Mouse (Mus musculus) embryonic facial prominence, embryonic 13.5 days (tissue): ENCODE measurements around the gene Gbp9. TPM values are rescaled to one million over a fixed set of nuclear protein-coding genes. Genes with fewer than 3 reads are reported as not detected.
"Not testable (repeated sequence)": the region's sequence is repeated elsewhere in the genome, so short reads cannot be mapped to it uniquely, and the experiment has no call there.

ENCODE experiments used
- ATAC-seq: fragments of 200-750 bp; cut with Nextera tagmentation; 2 replicates; pipeline ENCODE4 v1.8.0; 2017; ENCODE audit warnings: low read depth; ENCODE audit not compliant: insufficient number of reproducible peaks, insufficient read depth, low FRiP score, low TSS enrichment
- H3K27ac ChIP-seq: fragments of 300-500 bp; sonication (generic); 2 replicates; pipeline ENCODE4 v1.5.1; 2015; ENCODE audit warnings: moderate library complexity, mild to moderate bottlenecking, inconsistent platforms
- H3K27me3 ChIP-seq: fragments of 300-500 bp; sonication (generic); 2 replicates; pipeline ENCODE4 v1.6.1; 2015; ENCODE audit warnings: mild to moderate bottlenecking, inconsistent platforms
- H3K36me3 ChIP-seq: fragments of 300-500 bp; sonication (generic); 2 replicates; pipeline ENCODE4 v1.6.1; 2015; ENCODE audit warnings: mild to moderate bottlenecking, inconsistent platforms
- H3K4me1 ChIP-seq: fragments of 300-500 bp; sonication (generic); 2 replicates; pipeline ENCODE4 v1.6.1; 2015; ENCODE audit warnings: inconsistent platforms
- H3K4me2 ChIP-seq: fragments of 300-500 bp; sonication (generic); 2 replicates; pipeline ENCODE4 v1.6.1; 2015; ENCODE audit warnings: moderate library complexity, mild to moderate bottlenecking, inconsistent platforms
- H3K4me3 ChIP-seq: fragments of 300-500 bp; sonication (generic); 2 replicates; pipeline ENCODE4 v1.5.1; 2015; ENCODE audit warnings: mild to moderate bottlenecking, inconsistent platforms
- H3K9ac ChIP-seq: fragments of 300-500 bp; sonication (generic); 2 replicates; pipeline ENCODE4 v1.6.1; 2015; ENCODE audit warnings: mild to moderate bottlenecking, inconsistent platforms
- H3K9me3 ChIP-seq: fragments of 300-500 bp; sonication (generic); 2 replicates; pipeline ENCODE4 v1.6.1; 2016; ENCODE audit warnings: inconsistent platforms
- WGBS: fragments of 180-500 bp; shearing (Covaris S2); methylation state at CpG from one replicate; pipeline ENCODE4 v1.1.7; 2015; ENCODE audit warnings: mixed read lengths; 5-methylcytosine and 5-hydroxymethylcytosine counted together
- polyA plus RNA-seq: library from polyadenylated mRNA; unstranded; fragments of >200 nt; fragmentation: Nextera tagmentation; extraction: Ambion mirVana; gene quantifications from 2 replicates; pipeline ENCODE4 v1.2.1, GENCODE M21; 2015

Gbp9 gene
- polyA plus RNA-seq, 1 experiment from 2014 or later: 1.0 TPM

DNA sequence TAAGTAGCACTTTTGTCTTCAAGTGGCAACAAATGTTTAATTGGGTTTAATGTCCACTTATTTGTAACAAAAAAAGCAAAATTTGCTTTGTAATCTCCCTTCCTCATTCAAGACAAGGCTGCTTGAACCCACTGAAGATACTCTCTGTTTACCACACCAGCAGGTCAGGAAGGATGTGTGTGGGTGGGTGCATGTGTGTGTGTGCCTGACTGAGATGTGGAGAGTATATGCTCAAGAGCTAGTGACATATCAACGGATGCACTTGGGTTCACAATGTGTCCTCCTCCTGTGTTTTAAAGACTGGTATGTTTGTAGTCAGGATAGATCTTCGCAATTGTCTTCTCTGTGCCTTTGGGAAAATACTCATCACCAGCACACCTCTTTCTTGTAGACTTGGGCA, 24.6 kb downstream of the Gbp9 start:
- Histone ChIP-seq H3K4me3 (no peak overlapping the region), H3K36me3 (no peaks in the 10 kb centered on the region), H3K4me2 (no peak overlapping the region), H3K27ac (no peak overlapping the region), H3K9me3 (no peaks in the 10 kb centered on the region), H3K4me1 (no peaks in the 10 kb centered on the region), H3K27me3 (no peaks in the 10 kb centered on the region), H3K9ac (no peak overlapping the region)
- no peak for ATAC-seq
- 89% methylated on average over 2 of the region's 2 CpGs for WGBS

- no peak for ATAC-seq
- Histone ChIP-seq H3K4me2 (no peak overlapping the region), H3K4me1 (no peaks in the 10 kb centered on the region), H3K36me3 (no peaks in the 10 kb centered on the region), H3K27ac (no peak overlapping the region), H3K9ac (no peak overlapping the region), H3K4me3 (no peak overlapping the region), H3K27me3 (no peaks in the 10 kb centered on the region), H3K9me3 (no peaks in the 10 kb centered on the region)
- WGBS: 90% methylated on average over 5 of the region's 5 CpGs
Observed at GRCm38 (mm10) chr5:105113656-105114055, 25.7 kb downstream of the Gbp9 start.

DNA sequence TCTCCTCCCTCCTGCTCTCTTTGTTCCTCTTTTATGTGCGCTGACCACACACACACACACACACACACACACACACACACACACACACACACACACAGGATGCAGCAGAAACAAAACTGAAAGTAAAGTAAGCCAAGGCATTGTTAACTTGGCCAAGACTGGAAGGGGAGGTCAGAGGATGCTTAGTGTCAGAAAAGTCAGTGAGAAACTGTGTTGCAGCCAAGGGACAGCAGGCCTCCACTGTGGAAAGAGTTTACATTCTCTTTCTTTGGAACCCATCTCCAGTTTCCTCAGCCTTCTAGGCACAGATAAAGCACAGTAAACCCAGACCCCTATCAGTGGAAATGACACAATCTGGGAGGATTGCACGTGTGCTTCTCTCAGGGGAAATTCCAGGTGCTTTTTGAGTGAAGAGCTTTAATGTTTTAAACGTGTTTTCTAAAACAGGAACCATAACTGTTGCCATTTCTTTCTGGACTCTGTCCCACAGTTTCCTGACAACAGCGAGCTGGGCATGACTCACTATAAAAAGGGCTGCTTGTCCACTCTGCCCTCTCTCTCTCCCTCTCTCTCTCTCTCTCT, 29.0 kb downstream of the Gbp9 start:
- not testable (repeated sequence) for H3K36me3 ChIP-seq, H3K9ac ChIP-seq, H3K27me3 ChIP-seq, H3K4me3 ChIP-seq, H3K4me1 ChIP-seq, H3K27ac ChIP-seq, H3K4me2 ChIP-seq, H3K9me3 ChIP-seq, ATAC-seq
- WGBS: 19% methylated on average over 4 of the region's 4 CpGs

GRCm38 (mm10) chr5:105109775-105110174, 29.6 kb downstream of the Gbp9 start:
- not testable (repeated sequence) for ATAC-seq, H3K4me3 ChIP-seq, H3K36me3 ChIP-seq, H3K27ac ChIP-seq, H3K9me3 ChIP-seq, H3K27me3 ChIP-seq, H3K4me1 ChIP-seq, H3K9ac ChIP-seq, H3K4me2 ChIP-seq
- WGBS: 28% methylated on average over 1 of the region's 1 CpGs

- not testable (repeated sequence) for H3K9me3 ChIP-seq, H3K4me1 ChIP-seq, H3K9ac ChIP-seq, H3K27ac ChIP-seq, ATAC-seq, H3K4me3 ChIP-seq, H3K27me3 ChIP-seq, H3K4me2 ChIP-seq, H3K36me3 ChIP-seq
- WGBS: 71% methylated on average over 2 of the region's 2 CpGs
Observed at GRCm38 (mm10) chr5:105105689-105106088, 33.6 kb downstream of the Gbp9 start.

DNA sequence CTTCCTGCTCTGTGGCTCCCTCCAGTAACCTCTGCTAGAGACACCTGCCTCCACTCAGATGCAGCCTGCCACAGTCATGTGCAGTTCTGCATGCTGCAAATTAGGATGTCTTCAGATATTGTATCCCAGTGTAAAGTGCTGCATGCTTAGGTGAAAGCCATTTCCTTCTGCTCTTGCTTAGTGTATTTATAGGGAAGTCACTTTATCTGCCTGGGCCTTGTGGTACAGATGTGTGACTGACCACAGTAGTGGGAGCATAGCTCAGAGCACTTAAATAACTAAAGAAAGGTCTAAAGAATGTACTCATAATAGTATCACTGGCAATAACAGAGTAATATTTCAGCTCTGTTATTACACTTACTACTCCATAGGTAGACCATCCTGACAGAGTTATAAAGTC, 57.4 kb downstream of the Gbp9 start:
- Histone ChIP-seq H3K36me3 (no peaks in the 10 kb centered on the region), H3K4me2 (no peak overlapping the region), H3K27me3 (no peaks in the 10 kb centered on the region), H3K9me3 (no peaks in the 10 kb centered on the region), H3K4me3 (no peak overlapping the region), H3K9ac (no peak overlapping the region), H3K27ac (no peak overlapping the region), H3K4me1 (no peaks in the 10 kb centered on the region)
- ATAC-seq: no peak

DNA sequence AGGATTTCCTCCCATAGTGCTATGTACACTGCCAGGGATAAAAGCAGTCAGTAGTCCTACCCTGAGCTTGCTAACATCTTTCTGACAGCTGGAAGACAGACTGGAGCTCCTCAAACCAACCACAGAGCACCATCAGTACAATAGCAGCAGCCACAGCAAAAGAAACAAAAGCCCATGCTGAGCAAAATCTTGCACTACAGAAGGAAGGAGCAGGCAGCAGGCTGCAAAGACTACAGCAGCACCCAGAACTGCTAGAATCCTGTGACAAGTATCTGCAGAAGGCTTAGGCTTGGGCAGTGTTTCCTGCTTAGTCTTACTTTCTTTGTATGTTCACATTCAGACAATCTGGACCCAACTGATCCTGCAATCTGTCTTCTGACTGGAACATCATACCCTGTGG, 71.0 kb downstream of the Gbp9 start:
- not testable (repeated sequence) for H3K27ac ChIP-seq, H3K4me2 ChIP-seq, H3K36me3 ChIP-seq, ATAC-seq, H3K9ac ChIP-seq, H3K27me3 ChIP-seq, H3K4me1 ChIP-seq, H3K4me3 ChIP-seq, H3K9me3 ChIP-seq

DNA sequence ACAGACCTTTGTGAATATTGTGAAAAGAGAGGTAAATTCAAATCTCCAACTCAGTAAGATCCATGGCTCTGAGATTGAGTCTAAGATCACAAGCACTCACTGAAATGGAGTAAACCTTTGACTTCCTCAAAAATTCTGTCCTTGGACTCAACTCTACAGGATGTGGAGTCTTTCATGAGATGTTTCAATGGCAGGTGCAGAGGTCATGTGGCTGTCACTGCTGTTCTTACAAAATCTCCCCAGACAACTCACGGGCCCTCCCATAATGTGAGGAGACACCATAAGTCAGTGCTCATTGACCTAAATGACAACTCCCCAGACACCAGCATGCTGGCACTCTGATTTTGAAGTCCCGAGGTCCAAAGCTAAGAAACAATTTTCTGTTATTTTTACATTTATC, 74.9 kb downstream of the Gbp9 start:
- WGBS: 64% methylated on average over 2 of the region's 2 CpGs

GRCm38 (mm10) chr5:105063321-105063720, 76.0 kb downstream of the Gbp9 start:
- Histone ChIP-seq H3K4me2 (no peak overlapping the region), H3K9me3 (no peaks in the 10 kb centered on the region), H3K27ac (no peak overlapping the region), H3K4me3 (no peak overlapping the region), H3K9ac (no peak overlapping the region), H3K4me1 (no peaks in the 10 kb centered on the region), H3K36me3 (no peaks in the 10 kb centered on the region), H3K27me3 (no peaks in the 10 kb centered on the region)
- 77% methylated on average over 1 of the region's 1 CpGs for WGBS
- no peak for ATAC-seq

More for the DNA sequence above, 74.9 kb downstream of the Gbp9 start:
- not testable (repeated sequence) for H3K4me2 ChIP-seq, H3K27ac ChIP-seq, ATAC-seq, H3K36me3 ChIP-seq, H3K4me1 ChIP-seq, H3K4me3 ChIP-seq, H3K9ac ChIP-seq, H3K27me3 ChIP-seq, H3K9me3 ChIP-seq

GRCm38 (mm10) chr5:105062403-105062802, 76.9 kb downstream of the Gbp9 start:
- H3K27ac ChIP-seq, H3K27me3 ChIP-seq, H3K4me2 ChIP-seq, H3K4me3 ChIP-seq, ATAC-seq, H3K36me3 ChIP-seq, H3K4me1 ChIP-seq, H3K9ac ChIP-seq, H3K9me3 ChIP-seq: not testable (repeated sequence)
- 82% methylated on average over 2 of the region's 2 CpGs for WGBS

GRCm38 (mm10) chr5:105060224-105060623, 79.1 kb downstream of the Gbp9 start:
- no peak for ATAC-seq
- Histone ChIP-seq H3K4me3 (no peak overlapping the region), H3K9ac (no peak overlapping the region), H3K27ac (no peak overlapping the region), H3K27me3 (no peaks in the 10 kb centered on the region), H3K4me2 (no peak overlapping the region), H3K4me1 (no peaks in the 10 kb centered on the region), H3K36me3 (no peaks in the 10 kb centered on the region), H3K9me3 (no peaks in the 10 kb centered on the region)
- 95% methylated on average over 2 of the region's 2 CpGs for WGBS

- Histone ChIP-seq H3K36me3 (no peaks in the 10 kb centered on the region), H3K9ac (no peak overlapping the region), H3K4me3 (no peak overlapping the region), H3K27ac (no peak overlapping the region), H3K4me2 (no peak overlapping the region), H3K4me1 (no peaks in the 10 kb centered on the region), H3K27me3 (no peaks in the 10 kb centered on the region), H3K9me3 (no peaks in the 10 kb centered on the region)
- WGBS: 91% methylated on average over 2 of the region's 2 CpGs
- ATAC-seq: no peak
Observed at GRCm38 (mm10) chr5:105055279-105055678, 84.1 kb downstream of the Gbp9 start.
